Mouse (Mus musculus) megakaryocyte, adult 5-6 weeks (primary cell): ENCODE results near the gene Chd4. TPM values are rescaled to one million over a fixed set of nuclear protein-coding genes. Genes with fewer than 3 reads are reported as not detected.

Experiments used
- total RNA-seq, 2 experiments: library from RNA; stranded (forward) in 1 of 2; stranded (reverse) in 1 of 2; fragments of 153-499, 151-499 nt in 1 of 2; fragments of 221-1000, 200-1000 nt in 1 of 2; gene quantifications; 2 replicates each; pipeline versions ENCODE4 v1.2.3 to v1.2.4; 2015 to 2017

Gene Chd4
- total RNA-seq, 2 experiments from 2014 or later, result 64.9 to 282 TPM

Other genes with a start within 250 kb of the Chd4 start
- gene P3h3, start 238.2 kb upstream of the Chd4 start, total RNA-seq (2015), result 0.09 and 0.14 TPM in 2 replicates
- 0.61 TPM in 1 of 2 replicates, not detected in the other for gene P3h3, start 238.2 kb upstream of the Chd4 start, total RNA-seq (2017)
- gene Gpr162, start 232.0 kb upstream of the Chd4 start, total RNA-seq (2015), result not detected in 2 replicates
- gene Gpr162, start 232.0 kb upstream of the Chd4 start, total RNA-seq (2017), result 0.33 TPM in 1 of 2 replicates, not detected in the other
- 0.09 and 0.71 TPM in 2 replicates for gene Cd4, start 207.8 kb upstream of the Chd4 start, total RNA-seq (2015)
- 0.20 and 0.37 TPM in 2 replicates for gene Cd4, start 207.8 kb upstream of the Chd4 start, total RNA-seq (2017)
- gene Lag3, start 184.3 kb upstream of the Chd4 start, total RNA-seq (2015), result 1.2 TPM in 2 replicates
- gene Lag3, start 184.3 kb upstream of the Chd4 start, total RNA-seq (2017), result 0.44 and 1.4 TPM in 2 replicates
- 129 and 159 TPM in 2 replicates for gene Ptms, start 175.9 kb upstream of the Chd4 start, total RNA-seq (2015)
- 195 and 207 TPM in 2 replicates for gene Ptms, start 175.9 kb upstream of the Chd4 start, total RNA-seq (2017)
- 73.6 and 82.9 TPM in 2 replicates for gene Mlf2, start 164.6 kb upstream of the Chd4 start, total RNA-seq (2015)
- 50.9 and 70.6 TPM in 2 replicates for gene Mlf2, start 164.6 kb upstream of the Chd4 start, total RNA-seq (2017)
- 35.4 and 37.2 TPM in 2 replicates for gene Cops7a, start 130.4 kb upstream of the Chd4 start, total RNA-seq (2015)
- gene Cops7a, start 130.4 kb upstream of the Chd4 start, total RNA-seq (2017), result 19.4 and 25.7 TPM in 2 replicates
- gene Pianp, start 99.3 kb upstream of the Chd4 start, total RNA-seq (2015), result not detected in 2 replicates
- not detected in 2 replicates for gene Pianp, start 99.3 kb upstream of the Chd4 start, total RNA-seq (2017)
- gene Zfp384, start 86.8 kb upstream of the Chd4 start, total RNA-seq (2015), result 67.0 and 70.0 TPM in 2 replicates
- 34.1 and 36.0 TPM in 2 replicates for gene Zfp384, start 86.8 kb upstream of the Chd4 start, total RNA-seq (2017)
- 33.0 and 35.7 TPM in 2 replicates for gene Ing4, start 56.2 kb upstream of the Chd4 start, total RNA-seq (2015)
- gene Ing4, start 56.2 kb upstream of the Chd4 start, total RNA-seq (2017), result 63.3 and 63.9 TPM in 2 replicates
- gene Acrbp, start 46.3 kb upstream of the Chd4 start, total RNA-seq (2015), result 9.0 and 14.2 TPM in 2 replicates
- gene Acrbp, start 46.3 kb upstream of the Chd4 start, total RNA-seq (2017), result 3.4 and 8.8 TPM in 2 replicates
- gene Lpar5, start 28.1 kb upstream of the Chd4 start, total RNA-seq (2015), result 25.1 and 25.5 TPM in 2 replicates
- gene Lpar5, start 28.1 kb upstream of the Chd4 start, total RNA-seq (2017), result 27.6 and 30.0 TPM in 2 replicates
- gene Nop2, start 35.9 kb downstream of the Chd4 start, total RNA-seq (2015), result 8.5 and 12.1 TPM in 2 replicates
- gene Nop2, start 35.9 kb downstream of the Chd4 start, total RNA-seq (2017), result 22.6 and 24.6 TPM in 2 replicates
- 18.6 and 20.1 TPM in 2 replicates for gene Iffo1, start 49.3 kb downstream of the Chd4 start, total RNA-seq (2015)
- gene Iffo1, start 49.3 kb downstream of the Chd4 start, total RNA-seq (2017), result 14.3 and 21.7 TPM in 2 replicates
- gene Gapdh, start 70.5 kb downstream of the Chd4 start, total RNA-seq (2015), result 2,892 and 2,923 TPM in 2 replicates
- 1,028 and 1,070 TPM in 2 replicates for gene Gapdh, start 70.5 kb downstream of the Chd4 start, total RNA-seq (2017)
- gene Ncapd2, start 95.7 kb downstream of the Chd4 start, total RNA-seq (2015), result 195 and 225 TPM in 2 replicates
- 181 and 231 TPM in 2 replicates for gene Ncapd2, start 95.7 kb downstream of the Chd4 start, total RNA-seq (2017)
- gene Mrpl51, start 95.8 kb downstream of the Chd4 start, total RNA-seq (2015), result 91.9 and 106 TPM in 2 replicates
- gene Mrpl51, start 95.8 kb downstream of the Chd4 start, total RNA-seq (2017), result 72.8 and 81.9 TPM in 2 replicates
- 12.6 and 13.9 TPM in 2 replicates for gene Vamp1, start 119.6 kb downstream of the Chd4 start, total RNA-seq (2015)
- gene Vamp1, start 119.6 kb downstream of the Chd4 start, total RNA-seq (2017), result 7.9 and 8.9 TPM in 2 replicates
- 6.6 and 8.8 TPM in 2 replicates for gene Tapbpl, start 135.9 kb downstream of the Chd4 start, total RNA-seq (2015)
- 19.2 and 21.2 TPM in 2 replicates for gene Tapbpl, start 135.9 kb downstream of the Chd4 start, total RNA-seq (2017)
- gene Cd27, start 141.0 kb downstream of the Chd4 start, total RNA-seq (2015), result 3.2 and 5.9 TPM in 2 replicates
- gene Cd27, start 141.0 kb downstream of the Chd4 start, total RNA-seq (2017), result 3.5 and 3.6 TPM in 2 replicates
- gene Tuba3a, start 190.1 kb downstream of the Chd4 start, total RNA-seq (2015), result not detected in 2 replicates
- not detected in 2 replicates for gene Tuba3a, start 190.1 kb downstream of the Chd4 start, total RNA-seq (2017)
- 30.0 and 30.6 TPM in 2 replicates for gene Ltbr, start 217.9 kb downstream of the Chd4 start, total RNA-seq (2015)
- 57.1 and 59.9 TPM in 2 replicates for gene Ltbr, start 217.9 kb downstream of the Chd4 start, total RNA-seq (2017)
- gene Scnn1a, start 224.7 kb downstream of the Chd4 start, total RNA-seq (2015), result 9.0 and 9.5 TPM in 2 replicates
- gene Scnn1a, start 224.7 kb downstream of the Chd4 start, total RNA-seq (2017), result 0.99 and 1.6 TPM in 2 replicates